8 mouse cellular contexts compared by ENCODE assay signal in the genomic region with DNA sequence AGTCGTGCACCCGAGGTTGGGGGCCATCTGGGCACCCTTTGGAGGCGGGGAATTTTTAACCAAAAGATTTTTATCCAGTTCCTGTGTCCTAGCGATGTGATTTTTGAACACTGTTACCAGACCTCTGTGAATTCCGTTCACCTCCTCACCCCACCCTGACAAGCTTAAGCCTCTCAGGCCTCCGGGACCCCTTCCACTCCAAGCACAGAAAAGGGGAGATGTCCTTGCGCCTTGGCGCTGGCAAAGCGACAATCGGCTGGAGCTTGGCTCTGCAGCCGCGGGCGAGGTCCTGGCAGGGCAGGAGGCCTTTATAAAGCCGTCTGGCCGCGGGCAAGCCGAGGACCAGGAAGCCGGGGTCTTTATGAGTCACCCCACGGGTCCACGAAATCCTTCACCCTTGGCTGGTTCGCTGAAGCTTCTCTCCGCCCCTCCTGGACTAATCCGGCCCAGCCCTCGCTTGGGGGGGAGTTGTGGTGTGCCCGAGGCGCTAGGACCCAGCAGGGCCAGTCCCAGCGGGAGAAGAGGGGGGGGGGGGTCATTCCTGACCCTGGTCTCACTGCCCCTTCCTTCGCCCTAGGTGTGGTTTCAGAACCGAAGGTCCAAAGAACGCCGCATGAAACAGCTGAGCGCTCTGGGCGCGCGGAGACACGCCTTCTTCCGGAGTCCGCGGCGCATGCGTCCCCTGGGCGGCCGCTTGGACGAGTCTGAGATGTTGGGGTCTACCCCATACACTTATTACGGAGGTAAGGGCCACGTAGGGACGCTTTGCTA. TPM values are rescaled to one million over a fixed set of nuclear protein-coding genes. Genes with fewer than 3 reads are reported as not detected.
DNase-seq lines count a peak whose midpoint lies in the region; ATAC-seq lines count a peak whose summit lies in the region.

No protein-coding gene starts in this region.

- H3K4me1 ChIP-seq in brown adipose tissue, adult 24 weeks (ENCODE audit: control insufficient read depth, insufficient read depth, insufficient read length, low read length) = no peaks in the 10 kb centered on the region
- peaks cover 16% of the 10 kb centered on the region for H3K4me1 ChIP-seq in hindbrain, embryonic 16.5 days (ENCODE audit: control insufficient read depth, insufficient read depth, low read depth, low read length)
- H3K4me1 ChIP-seq in midbrain, embryonic 13.5 days (replicated peaks) = peaks cover 61% of the 10 kb centered on the region

- WGBS in hindbrain, embryonic 16.5 days = under 1% methylated on average over 42 of the region's 47 CpGs
- under 1% methylated on average over 47 of the region's 47 CpGs for WGBS in midbrain, embryonic 13.5 days

- H3K4me2 ChIP-seq in hindbrain, embryonic 16.5 days (ENCODE audit: low read length) = peak overlapping the region; percentile 68
- H3K4me2 ChIP-seq in midbrain, embryonic 13.5 days (replicated peaks) = peak overlapping the region; percentile 72

- H3K36me3 ChIP-seq in hindbrain, embryonic 16.5 days (ENCODE audit: control insufficient read depth, insufficient read depth, low read length) = no peaks in the 10 kb centered on the region
- peaks cover 5% of the 10 kb centered on the region; the same call in 1 of the 2 replicates for H3K36me3 ChIP-seq in midbrain, embryonic 13.5 days

- peak overlapping the region; percentile 25 for H3K4me3 ChIP-seq in brown adipose tissue, adult 24 weeks (ENCODE audit: insufficient read depth, low read depth, low read length)
- peak overlapping the region; percentile 49 for H3K4me3 ChIP-seq in hindbrain, embryonic 16.5 days (ENCODE audit: low read length)
- peak overlapping the region; percentile 62 for H3K4me3 ChIP-seq in midbrain, embryonic 13.5 days (replicated peaks)

- no peaks in the 10 kb centered on the region for H3K9me3 ChIP-seq in hindbrain, embryonic 16.5 days (ENCODE audit: control insufficient read depth, low read length)
- no peaks in the 10 kb centered on the region for H3K9me3 ChIP-seq in midbrain, embryonic 13.5 days

- H3K27ac ChIP-seq in brown adipose tissue, adult 24 weeks (replicated peaks; ENCODE audit: low read depth, low read length) = no peak overlapping the region
- H3K27ac ChIP-seq in hindbrain, embryonic 16.5 days (ENCODE audit: low read depth, low read length) = peak overlapping the region; percentile 73
- H3K27ac ChIP-seq in midbrain, embryonic 13.5 days = peak overlapping the region; percentile 96

- H3K9ac ChIP-seq in hindbrain, embryonic 16.5 days (ENCODE audit: low read depth, low read length) = peak overlapping the region; percentile 63
- H3K9ac ChIP-seq in midbrain, embryonic 13.5 days (replicated peaks) = peak overlapping the region; percentile 83

- peak; percentile 54 to 58 for DNase-seq in cerebellum, postnatal 10 days
- no peak for DNase-seq in cerebellum, adult 11 months
- DNase-seq in layer of hippocampus, postnatal 25 days (ENCODE audit: extremely low spot score in 1 of 2, low spot score in 1 of 2) = no peak
- DNase-seq in right cerebral cortex, postnatal 10 days (ENCODE audit: low spot score in 2 of 2) = no peak

- H3K27me3 ChIP-seq in hindbrain, embryonic 16.5 days (replicated peaks; ENCODE audit: control insufficient read depth, insufficient read depth, low read length) = peaks cover 25% of the 10 kb centered on the region
- H3K27me3 ChIP-seq in midbrain, embryonic 13.5 days = peaks cover 89% of the 10 kb centered on the region

- no peak for ATAC-seq in hindbrain, embryonic 16.5 days
- ATAC-seq in midbrain, embryonic 13.5 days = 0 out of 2 replicates have a peak, but pooled peaks have one; percentile 21
- no peak for ATAC-seq in erythroblast, adult 5-6 weeks (replicated peaks; ENCODE audit: low FRiP score, poor library complexity, severe bottlenecking)

RNA-seq across cellular contexts. Expression of a gene that starts 4.4 kb away (rescaled TPM):
- polyA plus RNA-seq in brown adipose tissue, adult 24 weeks (2012; ENCODE audit: insufficient read depth, insufficient read length, missing spikeins) = not detected in 2 replicates
- 20.1 and 24.3 TPM in 2 replicates for polyA plus RNA-seq in hindbrain, embryonic 16.5 days (2015; fragmentation: Nextera tagmentation; extraction: Ambion mirVana)
- 44.6 and 55.0 TPM in 2 replicates for polyA plus RNA-seq in midbrain, embryonic 13.5 days (2015; fragmentation: Nextera tagmentation; extraction: Ambion mirVana)
- total RNA-seq in erythroblast, adult 5-6 weeks (2015; ENCODE audit: low replicate concordance) = not detected in 2 replicates
- not detected in 2 replicates for total RNA-seq in erythroblast, adult 5-6 weeks (2017; ENCODE audit: low replicate concordance)
- total RNA-seq in layer of hippocampus, postnatal 25 days (2021) = not detected

RNA-seq across cellular contexts. Expression of a gene that starts 36.7 kb away (rescaled TPM):
- 22.0 and 25.5 TPM in 2 replicates for polyA plus RNA-seq in brown adipose tissue, adult 24 weeks (2012; ENCODE audit: insufficient read depth, insufficient read length, missing spikeins)
- 8.1 and 9.4 TPM in 2 replicates for polyA plus RNA-seq in hindbrain, embryonic 16.5 days (2015; fragmentation: Nextera tagmentation; extraction: Ambion mirVana)
- polyA plus RNA-seq in midbrain, embryonic 13.5 days (2015; fragmentation: Nextera tagmentation; extraction: Ambion mirVana) = 6.8 and 9.5 TPM in 2 replicates
- total RNA-seq in erythroblast, adult 5-6 weeks (2015; ENCODE audit: low replicate concordance) = not detected in 2 replicates
- 3.4 and 3.9 TPM in 2 replicates for total RNA-seq in erythroblast, adult 5-6 weeks (2017; ENCODE audit: low replicate concordance)
- total RNA-seq in layer of hippocampus, postnatal 25 days (2021) = 1 to 10 TPM; 7.1 to 9.1 TPM

RNA-seq across cellular contexts. Expression of a gene that starts 40.4 kb away (rescaled TPM):
- polyA plus RNA-seq in brown adipose tissue, adult 24 weeks (2012; ENCODE audit: insufficient read depth, insufficient read length, missing spikeins) = not detected in 2 replicates
- polyA plus RNA-seq in hindbrain, embryonic 16.5 days (2015; fragmentation: Nextera tagmentation; extraction: Ambion mirVana) = 0.40 and 0.80 TPM in 2 replicates
- polyA plus RNA-seq in midbrain, embryonic 13.5 days (2015; fragmentation: Nextera tagmentation; extraction: Ambion mirVana) = 0.32 TPM in 1 of 2 replicates, not detected in the other
- total RNA-seq in erythroblast, adult 5-6 weeks (2015; ENCODE audit: low replicate concordance) = not detected in 2 replicates
- not detected in 2 replicates for total RNA-seq in erythroblast, adult 5-6 weeks (2017; ENCODE audit: low replicate concordance)
- under 1 TPM in 1 of 2 experiments, not detected in 1; 0.22 TPM for total RNA-seq in layer of hippocampus, postnatal 25 days (2021)

Comparison
In these comparisons a context has a peak if more than half of its experiments do, and no peak if none do; other contexts are left out.
1. DNase-seq: peak in cerebellum, postnatal 10 days (2 of 2); none in cerebellum, adult 11 months (single experiment), layer of hippocampus, postnatal 25 days (0 of 2) and right cerebral cortex, postnatal 10 days (0 of 2).
2. RNA of a gene that starts 4.4 kb away (polyA plus RNA-seq): 44.6 to 55.0 TPM in midbrain, embryonic 13.5 days and 20.1 to 24.3 TPM in hindbrain, embryonic 16.5 days; not detected in brown adipose tissue, adult 24 weeks; every median in the first group is over 10 times any median in the second.
3. Peak in every context shown above with its lines, with median percentiles within 50 percentile points of each other: H3K4me3 ChIP-seq.